Mouse (Mus musculus) heart, adult 2 months (tissue): ENCODE data around the gene Rab3ip.

Experiments
- CTCF ChIP-seq: fragments of 200-600 bp; IDR thresholded peaks from 2 replicates; pipeline ENCODE4 v1.8.1; 2022; ENCODE audit warnings: antibody characterized with exemption, mild to moderate bottlenecking, moderate library complexity
- EP300 ChIP-seq: fragments of 200-500 bp; IDR thresholded peaks from 2 replicates; pipeline ENCODE4 v1.6.1; 2011; ENCODE audit warnings: low read depth, low read length, control low read depth; ENCODE audit not compliant: insufficient read depth
- POLR2A ChIP-seq: fragments of 200-500 bp; IDR thresholded peaks from 2 replicates; pipeline ENCODE4 v1.6.1; 2011; ENCODE audit warnings: mild to moderate bottlenecking, low read depth, low read length, control low read depth; ENCODE audit not compliant: insufficient read depth

DNA sequence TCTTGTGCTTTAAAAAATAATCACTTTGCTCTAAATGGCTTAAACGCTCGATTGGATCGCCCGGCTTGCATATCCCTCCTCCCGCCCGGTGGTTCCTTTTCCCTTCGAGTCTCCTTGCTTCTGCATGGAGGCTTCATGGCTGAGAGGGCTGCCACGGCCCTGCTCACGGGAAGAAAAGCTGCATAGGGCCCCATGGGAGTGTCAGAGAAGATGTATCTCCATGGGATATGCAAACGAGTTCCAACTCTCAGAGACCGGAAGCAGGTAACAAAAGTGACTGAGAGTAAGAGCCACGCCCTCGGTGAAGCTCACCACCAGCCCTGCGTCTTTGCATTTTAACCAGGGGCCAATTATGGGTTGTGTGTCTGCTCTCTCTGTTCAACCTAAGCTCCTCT lies 78.6 kb downstream of the Rab3ip start:
- TF ChIP-seq CTCF (no peak), POLR2A (no peak), EP300 (no peak)
